In genomic region chr17:15862355-15862754, GRCm38 (mm10) we compare ENCODE assay signal across 16 mouse cellular contexts. TPM values are rescaled to one million over a fixed set of nuclear protein-coding genes. Genes with fewer than 3 reads are reported as not detected.
DNase-seq lines count a peak whose midpoint lies in the region; ATAC-seq lines count a peak whose summit lies in the region.
"Had no signal": no experiment of that assay in that cellular context is flagged by ENCODE, and none has a peak within 500 bp of the region (broad histone marks: within the 10 kb centered on the region; RNA-seq: fewer than 3 reads in every experiment).

No protein-coding gene starts in this region.

- no peak overlapping the region for H3K27ac ChIP-seq in forebrain, embryonic 16.5 days (ENCODE audit: low read length)
- no peak overlapping the region for H3K27ac ChIP-seq in forebrain, embryonic 13.5 days
- H3K27ac ChIP-seq in midbrain, embryonic 11.5 days (ENCODE audit: low read depth, low read length) = no peak overlapping the region
- no peak overlapping the region for H3K27ac ChIP-seq in midbrain, embryonic 15.5 days
- no peak overlapping the region for H3K27ac ChIP-seq in kidney, embryonic 15.5 days
- H3K27ac ChIP-seq: lung, embryonic 15.5 days had no signal

- no peak overlapping the region for H3K9ac ChIP-seq in forebrain, embryonic 16.5 days (replicated peaks; ENCODE audit: low read depth, low read length)
- H3K9ac ChIP-seq in forebrain, embryonic 13.5 days = no peak overlapping the region
- H3K9ac ChIP-seq in midbrain, embryonic 11.5 days (ENCODE audit: low read length) = no peak overlapping the region
- no peak overlapping the region for H3K9ac ChIP-seq in midbrain, embryonic 15.5 days
- H3K9ac ChIP-seq in kidney, embryonic 15.5 days = no peak overlapping the region
- H3K9ac ChIP-seq: lung, embryonic 15.5 days had no signal

- H3K36me3 ChIP-seq in forebrain, embryonic 16.5 days (ENCODE audit: control insufficient read depth, insufficient read depth) = no peaks in the 10 kb centered on the region
- no peaks in the 10 kb centered on the region for H3K36me3 ChIP-seq in forebrain, embryonic 13.5 days (ENCODE audit: poor library complexity, severe bottlenecking)
- H3K36me3 ChIP-seq in midbrain, embryonic 11.5 days (ENCODE audit: control insufficient read depth, insufficient read depth, low read length) = no peaks in the 10 kb centered on the region
- H3K36me3 ChIP-seq in midbrain, embryonic 15.5 days (replicated peaks) = no peaks in the 10 kb centered on the region
- H3K36me3 ChIP-seq in kidney, embryonic 15.5 days = no peaks in the 10 kb centered on the region
- H3K36me3 ChIP-seq: lung, embryonic 15.5 days had no signal

- WGBS in forebrain, embryonic 16.5 days = 64% methylated on average over 4 of the region's 4 CpGs
- WGBS in forebrain, embryonic 13.5 days = 69% methylated on average over 4 of the region's 4 CpGs
- WGBS in midbrain, embryonic 11.5 days = 78% methylated on average over 4 of the region's 4 CpGs
- 78% methylated on average over 4 of the region's 4 CpGs for WGBS in midbrain, embryonic 15.5 days
- WGBS in kidney, embryonic 15.5 days = 75% methylated on average over 4 of the region's 4 CpGs

- H3K4me1 ChIP-seq in forebrain, embryonic 16.5 days (replicated peaks; ENCODE audit: control insufficient read depth, insufficient read depth, low read length) = no peaks in the 10 kb centered on the region
- no peaks in the 10 kb centered on the region for H3K4me1 ChIP-seq in forebrain, embryonic 13.5 days
- no peaks in the 10 kb centered on the region for H3K4me1 ChIP-seq in midbrain, embryonic 11.5 days (ENCODE audit: control insufficient read depth, insufficient read depth, low read length)
- H3K4me1 ChIP-seq in midbrain, embryonic 15.5 days = no peaks in the 10 kb centered on the region
- no peaks in the 10 kb centered on the region for H3K4me1 ChIP-seq in kidney, embryonic 15.5 days
- H3K4me1 ChIP-seq: lung, embryonic 15.5 days had no signal

- peak; percentile 66; the same call in 1 of the 2 replicates for ATAC-seq in forebrain, embryonic 16.5 days
- no peak; the same call in 1 of the 2 replicates for ATAC-seq in forebrain, embryonic 13.5 days
- ATAC-seq in midbrain, embryonic 11.5 days (ENCODE audit: low FRiP score) = no peak
- no peak for ATAC-seq in midbrain, embryonic 15.5 days (replicated peaks)
- no peak for ATAC-seq in kidney, embryonic 15.5 days (replicated peaks; ENCODE audit: low FRiP score)
- ATAC-seq: Patski had no signal

- no peaks in the 10 kb centered on the region for H3K27me3 ChIP-seq in forebrain, embryonic 16.5 days (replicated peaks; ENCODE audit: control insufficient read depth, insufficient read depth, low read length)
- no peaks in the 10 kb centered on the region for H3K27me3 ChIP-seq in forebrain, embryonic 13.5 days
- no peaks in the 10 kb centered on the region for H3K27me3 ChIP-seq in midbrain, embryonic 11.5 days (ENCODE audit: control insufficient read depth, insufficient read depth, low read length)
- no peaks in the 10 kb centered on the region for H3K27me3 ChIP-seq in midbrain, embryonic 15.5 days (replicated peaks)
- no peaks in the 10 kb centered on the region for H3K27me3 ChIP-seq in kidney, embryonic 15.5 days
- H3K27me3 ChIP-seq: lung, embryonic 15.5 days; Patski had no signal

- no peak overlapping the region for H3K4me3 ChIP-seq in forebrain, embryonic 16.5 days (replicated peaks; ENCODE audit: low read length)
- H3K4me3 ChIP-seq in forebrain, embryonic 13.5 days = no peak overlapping the region
- H3K4me3 ChIP-seq in midbrain, embryonic 11.5 days (ENCODE audit: low read depth, low read length) = no peak overlapping the region
- H3K4me3 ChIP-seq in midbrain, embryonic 15.5 days = no peak overlapping the region
- H3K4me3 ChIP-seq in kidney, embryonic 15.5 days (replicated peaks) = no peak overlapping the region
- H3K4me3 ChIP-seq: lung, embryonic 15.5 days had no signal

- DNase-seq in midbrain, embryonic 11.5 days (ENCODE audit: low spot score, missing footprints) = peak; percentile 31
- DNase-seq in cerebellum, postnatal 10 days = peak; percentile 66 to 69
- peak; percentile 2 to 6 for DNase-seq in layer of hippocampus, postnatal 36 days
- no peak for DNase-seq in retina, embryonic 14.5 days (ENCODE audit: low spot score)
- DNase-seq: adrenal gland, adult 2 months; gastrocnemius, postnatal 25 days; heart, postnatal 36 days; liver; thymus, postnatal 36 days had no signal

- no peaks in the 10 kb centered on the region for H3K9me3 ChIP-seq in forebrain, embryonic 16.5 days (ENCODE audit: control insufficient read depth, low read length)
- no peaks in the 10 kb centered on the region for H3K9me3 ChIP-seq in forebrain, embryonic 13.5 days (replicated peaks)
- no peaks in the 10 kb centered on the region for H3K9me3 ChIP-seq in midbrain, embryonic 11.5 days (ENCODE audit: control insufficient read depth, low read length)
- H3K9me3 ChIP-seq in midbrain, embryonic 15.5 days = no peaks in the 10 kb centered on the region
- no peaks in the 10 kb centered on the region for H3K9me3 ChIP-seq in kidney, embryonic 15.5 days (replicated peaks)
- H3K9me3 ChIP-seq: lung, embryonic 15.5 days had no signal

- H3K4me2 ChIP-seq in forebrain, embryonic 16.5 days (ENCODE audit: low read length) = no peak overlapping the region
- no peak overlapping the region for H3K4me2 ChIP-seq in forebrain, embryonic 13.5 days
- no peak overlapping the region for H3K4me2 ChIP-seq in midbrain, embryonic 11.5 days
- H3K4me2 ChIP-seq in midbrain, embryonic 15.5 days = no peak overlapping the region
- no peak overlapping the region for H3K4me2 ChIP-seq in kidney, embryonic 15.5 days
- H3K4me2 ChIP-seq: heart, embryonic 11.5 days; lung, embryonic 15.5 days had no signal

RNA-seq across cellular contexts. Expression of gene Rgmb, which starts 31.5 kb away (rescaled TPM):
- 43.0 and 48.7 TPM in 2 replicates for polyA plus RNA-seq in forebrain, embryonic 16.5 days (2015; fragmentation: Nextera tagmentation; extraction: Ambion mirVana)
- polyA plus RNA-seq in forebrain, embryonic 13.5 days (2015; fragmentation: Nextera tagmentation; extraction: Ambion mirVana) = 39.2 and 44.4 TPM in 2 replicates
- 72.6 and 73.0 TPM in 2 replicates for polyA plus RNA-seq in midbrain, embryonic 11.5 days (2014; fragmentation: Nextera tagmentation; extraction: Ambion mirVana)
- 73.1 and 76.5 TPM in 2 replicates for polyA plus RNA-seq in midbrain, embryonic 15.5 days (2015; fragmentation: Nextera tagmentation; extraction: Ambion mirVana)
- 10 to 100 TPM; 76.0 to 82.0 TPM for total RNA-seq in layer of hippocampus, postnatal 36 days (2021)
- 12.5 and 13.3 TPM in 2 replicates for polyA plus RNA-seq in kidney, embryonic 15.5 days (2015; fragmentation: Nextera tagmentation; extraction: Ambion mirVana)
